Mouse (Mus musculus): ENCODE measurements around the gene Hspa8. TPM values are rescaled to one million over a fixed set of nuclear protein-coding genes. Genes with fewer than 3 reads are reported as not detected.

The Hspa8 gene
- total RNA-seq, 2 experiments from 2014 or later, result 686 to 753 TPM

GRCm38 (mm10) chr9:40806440-40807288 lies 5.9 kb downstream of the Hspa8 start:
- ATAC-seq (replicated peaks; ENCODE audit: low FRiP score, poor library complexity, severe bottlenecking), result 0 out of 2 replicates have a peak, but pooled peaks have one; percentile 56

GRCm38 (mm10) chr9:40807289-40807920 lies 6.6 kb downstream of the Hspa8 start:
- ATAC-seq (replicated peaks; ENCODE audit: low FRiP score, poor library complexity, severe bottlenecking), result no peak

- ATAC-seq (replicated peaks; ENCODE audit: low FRiP score, poor library complexity, severe bottlenecking), result no peak
Observed at GRCm38 (mm10) chr9:40808061-40808906, 7.5 kb downstream of the Hspa8 start.

GRCm38 (mm10) chr9:40808907-40809280 lies 8.1 kb downstream of the Hspa8 start:
- ATAC-seq (replicated peaks; ENCODE audit: low FRiP score, poor library complexity, severe bottlenecking), result no peak

- no peak for ATAC-seq (replicated peaks; ENCODE audit: low FRiP score, poor library complexity, severe bottlenecking)
Observed at GRCm38 (mm10) chr9:40811860-40812259, 11.1 kb downstream of the Hspa8 start.

DNA sequence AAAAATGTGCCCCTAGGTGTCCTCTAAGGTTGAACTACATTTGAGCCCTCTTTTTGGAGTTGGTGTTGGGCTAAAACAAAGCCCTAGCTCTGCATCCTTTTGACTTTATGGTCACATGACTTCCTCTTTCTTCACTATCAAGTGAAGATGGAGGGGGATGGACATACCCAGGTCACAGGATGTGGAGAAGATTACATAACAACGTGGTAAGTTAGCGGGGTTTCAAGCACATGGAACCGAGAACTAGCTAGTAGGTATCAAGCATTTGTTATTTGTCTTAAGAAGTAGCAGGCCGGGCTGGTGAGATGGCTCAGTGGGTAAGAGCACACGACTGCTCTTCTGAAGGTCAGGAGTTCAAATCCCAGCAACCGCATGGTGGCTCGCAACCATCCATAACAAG lies 13.3 kb downstream of the Hspa8 start:
- ATAC-seq (replicated peaks; ENCODE audit: low FRiP score, poor library complexity, severe bottlenecking), result no peak

DNA sequence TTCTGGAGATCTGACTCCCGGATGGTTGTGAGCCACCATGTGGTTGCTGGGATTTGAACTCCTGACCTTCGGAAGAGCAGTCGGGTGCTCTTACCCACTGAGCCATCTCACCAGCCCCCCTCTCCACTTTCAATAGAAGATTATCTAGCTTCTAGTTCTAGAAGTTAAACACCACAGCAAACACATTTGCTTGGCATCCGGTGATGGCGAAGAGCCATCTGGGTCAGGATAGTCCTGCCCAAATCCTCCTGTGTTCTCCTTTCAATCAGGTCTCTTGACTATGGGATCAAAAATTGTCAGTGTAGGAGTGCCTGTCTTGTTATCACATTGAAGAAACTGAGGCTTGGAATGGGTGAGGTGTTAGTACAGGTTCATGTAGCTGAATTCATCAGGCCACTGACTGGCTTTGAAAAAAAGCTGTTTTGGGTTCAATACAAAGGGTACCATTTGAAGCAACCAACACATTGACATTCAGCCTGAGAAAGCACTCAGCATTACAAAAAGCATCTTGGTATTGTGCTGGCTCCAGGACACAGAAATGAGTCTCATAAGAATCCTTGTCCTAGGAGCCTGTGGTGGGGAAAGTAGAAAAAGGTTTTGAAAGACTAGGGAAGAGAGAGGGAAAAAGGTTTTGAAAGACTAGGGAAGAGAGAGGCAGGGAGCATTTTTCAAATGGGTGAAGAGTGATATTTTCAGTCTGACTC lies 16.7 kb downstream of the Hspa8 start:
- ATAC-seq (replicated peaks; ENCODE audit: low FRiP score, poor library complexity, severe bottlenecking), result no peak

DNA sequence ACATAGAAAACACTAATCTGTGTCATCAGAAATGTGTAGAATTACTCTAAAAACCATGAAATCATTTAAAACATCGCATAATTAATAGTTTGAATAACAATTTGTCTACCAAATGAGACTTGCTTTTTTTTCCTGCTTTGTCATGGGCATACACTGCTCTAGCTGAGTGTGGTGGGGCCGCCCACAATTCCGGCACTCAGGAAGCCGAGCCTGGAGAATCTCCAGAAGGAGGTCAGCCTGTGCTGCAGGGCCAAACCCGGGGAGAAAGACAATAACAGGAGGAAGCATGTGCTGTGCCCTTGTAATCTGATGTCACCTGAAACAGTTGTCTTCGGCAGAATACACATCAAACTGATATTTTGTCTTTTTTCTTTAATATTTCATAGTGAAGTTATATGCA lies 24.8 kb downstream of the Hspa8 start:
- no peak for ATAC-seq (replicated peaks; ENCODE audit: low FRiP score, poor library complexity, severe bottlenecking)

DNA sequence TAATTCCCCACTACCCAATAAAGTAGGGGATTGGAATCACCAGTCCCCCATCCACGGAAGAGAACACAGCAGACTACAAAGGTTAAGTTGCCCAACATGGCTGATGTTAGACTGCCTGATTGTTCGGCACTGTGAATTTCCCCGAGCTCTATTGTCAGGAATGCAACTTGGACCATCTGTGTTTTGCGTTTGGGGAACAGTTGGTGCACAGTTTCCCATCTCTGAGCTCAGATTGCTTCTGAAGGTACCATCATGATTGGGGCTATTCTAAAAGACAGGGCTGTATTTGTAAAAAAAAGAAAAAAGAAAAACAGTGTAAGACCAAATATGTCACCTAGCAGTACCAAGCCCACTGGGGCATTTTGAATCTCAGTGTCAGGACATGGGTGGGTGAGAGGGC lies 26.6 kb downstream of the Hspa8 start:
- ATAC-seq (replicated peaks; ENCODE audit: low FRiP score, poor library complexity, severe bottlenecking), result no peak

GRCm38 (mm10) chr9:40834569-40834968 lies 33.8 kb downstream of the Hspa8 start:
- no peak for ATAC-seq (replicated peaks; ENCODE audit: low FRiP score, poor library complexity, severe bottlenecking)

GRCm38 (mm10) chr9:40836681-40837080 lies 35.9 kb downstream of the Hspa8 start:
- no peak for ATAC-seq (replicated peaks; ENCODE audit: low FRiP score, poor library complexity, severe bottlenecking)

DNA sequence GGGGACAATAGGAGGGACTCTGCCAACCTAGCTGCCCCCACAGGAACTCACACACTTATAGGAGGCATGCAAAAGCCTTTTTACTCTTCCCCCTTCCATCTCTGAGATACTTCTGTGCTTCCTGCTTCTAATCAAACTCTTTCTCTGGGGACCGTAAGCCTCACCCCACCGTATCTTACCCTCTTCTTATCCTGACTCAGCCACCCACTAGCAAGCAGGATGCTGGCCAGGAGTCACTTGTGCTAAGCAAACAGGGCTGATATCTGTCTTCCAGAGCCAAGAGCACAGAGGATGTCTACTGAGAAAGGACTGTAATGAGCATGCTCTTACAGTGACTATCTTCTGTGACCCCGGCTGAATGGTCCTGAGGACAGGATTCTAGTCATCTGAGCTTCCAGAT lies 38.9 kb downstream of the Hspa8 start:
- ATAC-seq (replicated peaks; ENCODE audit: low FRiP score, poor library complexity, severe bottlenecking), result no peak

DNA sequence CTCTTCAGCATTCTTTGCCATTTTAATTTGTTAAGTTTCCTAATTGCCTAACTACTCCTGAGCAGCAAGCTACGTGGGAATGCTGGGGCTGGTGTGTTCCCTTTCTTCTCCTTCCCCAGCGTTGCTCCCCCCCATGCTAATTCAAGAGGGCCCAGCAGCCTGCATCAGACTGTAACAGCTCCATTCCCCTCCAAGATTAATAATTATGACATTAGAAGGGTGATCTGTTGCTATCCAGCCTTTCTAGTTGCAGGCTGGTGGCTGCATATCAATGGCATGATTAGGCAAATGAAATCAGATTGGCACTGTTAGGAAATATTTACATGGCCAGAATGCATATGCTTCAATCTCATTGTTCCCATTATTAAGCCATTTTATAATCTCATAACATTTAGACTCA lies 50.7 kb downstream of the Hspa8 start:
- no peak for ATAC-seq (replicated peaks; ENCODE audit: low FRiP score, poor library complexity, severe bottlenecking)

- ATAC-seq (replicated peaks; ENCODE audit: low FRiP score, poor library complexity, severe bottlenecking), result no peak
Observed at GRCm38 (mm10) chr9:40858461-40859160, 57.8 kb downstream of the Hspa8 start.

DNA sequence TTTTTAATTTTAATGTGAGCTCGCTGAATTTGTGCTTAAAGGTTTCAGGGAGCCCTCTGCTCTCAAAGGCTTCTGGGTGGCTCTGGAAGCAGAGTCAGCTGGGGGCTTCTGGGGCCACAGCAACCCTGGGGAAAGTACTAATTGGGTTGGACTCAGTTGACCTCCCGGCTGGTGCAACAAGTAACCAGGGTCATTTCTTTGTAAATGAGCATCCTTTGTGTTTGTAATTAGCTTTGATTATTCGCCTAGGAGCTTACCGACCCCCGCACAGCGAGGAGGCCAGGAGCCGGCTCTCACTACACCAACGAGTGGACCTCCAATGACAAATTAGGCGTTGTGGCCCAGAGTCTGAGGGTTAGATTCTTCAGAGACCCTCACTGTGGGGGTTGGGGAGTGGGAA lies 58.4 kb downstream of the Hspa8 start:
- no peak for ATAC-seq (replicated peaks; ENCODE audit: low FRiP score, poor library complexity, severe bottlenecking)

All from erythroid progenitor cell, adult 5-6 weeks (primary cell).